Mouse (Mus musculus) neural tube, embryonic 11.5 days (tissue): ENCODE results near the gene Mettl27. TPM values are rescaled to one million over a fixed set of nuclear protein-coding genes. Genes with fewer than 3 reads are reported as not detected.

Experiments
- polyA plus RNA-seq: library from polyadenylated mRNA; unstranded; fragments of >200 nt; fragmentation: Nextera tagmentation; extraction: Ambion mirVana; gene quantifications from 2 replicates; pipeline ENCODE4 v1.2.1, GENCODE M21; 2014

The Mettl27 gene
- polyA plus RNA-seq, 1 experiment from 2014 or later = 8.7 TPM

Other genes starting within 250 kb of the Mettl27 start
- gene Limk1, start 243.8 kb upstream of the Mettl27 start, polyA plus RNA-seq = 10.3 and 11.4 TPM in 2 replicates
- gene Eln, start 185.0 kb upstream of the Mettl27 start, polyA plus RNA-seq = 2.6 and 3.1 TPM in 2 replicates
- gene Tmem270, start 25.6 kb upstream of the Mettl27 start, polyA plus RNA-seq = not detected in 2 replicates
- 2.4 and 4.0 TPM in 2 replicates for gene Cldn13, start 16.8 kb upstream of the Mettl27 start, polyA plus RNA-seq
- 7.5 and 8.9 TPM in 2 replicates for gene Cldn4, start 14.6 kb downstream of the Mettl27 start, polyA plus RNA-seq
- gene Cldn3, start 53.8 kb downstream of the Mettl27 start, polyA plus RNA-seq = 2.2 and 3.1 TPM in 2 replicates
- gene Abhd11, start 76.8 kb downstream of the Mettl27 start, polyA plus RNA-seq = 45.9 and 46.3 TPM in 2 replicates
- 25.4 and 36.6 TPM in 2 replicates for gene Stx1a, start 91.1 kb downstream of the Mettl27 start, polyA plus RNA-seq
- 26.6 and 28.3 TPM in 2 replicates for gene Dnajc30, start 131.8 kb downstream of the Mettl27 start, polyA plus RNA-seq
- 126 and 141 TPM in 2 replicates for gene Bud23, start 132.6 kb downstream of the Mettl27 start, polyA plus RNA-seq
- gene Vps37d, start 145.9 kb downstream of the Mettl27 start, polyA plus RNA-seq = 11.1 and 13.6 TPM in 2 replicates
- 0.60 and 0.65 TPM in 2 replicates for gene Mlxipl, start 157.5 kb downstream of the Mettl27 start, polyA plus RNA-seq
- 19.3 and 23.2 TPM in 2 replicates for gene Tbl2, start 217.3 kb downstream of the Mettl27 start, polyA plus RNA-seq
- gene Bcl7b, start 235.9 kb downstream of the Mettl27 start, polyA plus RNA-seq = 44.0 and 45.3 TPM in 2 replicates